Mouse (Mus musculus): ENCODE results near the gene Jmjd1c. TPM values are rescaled to one million over a fixed set of nuclear protein-coding genes. Genes with fewer than 3 reads are reported as not detected.

Gene Jmjd1c
- polyA plus RNA-seq, 1 experiment from 2014 or later: 61.4 TPM

DNA sequence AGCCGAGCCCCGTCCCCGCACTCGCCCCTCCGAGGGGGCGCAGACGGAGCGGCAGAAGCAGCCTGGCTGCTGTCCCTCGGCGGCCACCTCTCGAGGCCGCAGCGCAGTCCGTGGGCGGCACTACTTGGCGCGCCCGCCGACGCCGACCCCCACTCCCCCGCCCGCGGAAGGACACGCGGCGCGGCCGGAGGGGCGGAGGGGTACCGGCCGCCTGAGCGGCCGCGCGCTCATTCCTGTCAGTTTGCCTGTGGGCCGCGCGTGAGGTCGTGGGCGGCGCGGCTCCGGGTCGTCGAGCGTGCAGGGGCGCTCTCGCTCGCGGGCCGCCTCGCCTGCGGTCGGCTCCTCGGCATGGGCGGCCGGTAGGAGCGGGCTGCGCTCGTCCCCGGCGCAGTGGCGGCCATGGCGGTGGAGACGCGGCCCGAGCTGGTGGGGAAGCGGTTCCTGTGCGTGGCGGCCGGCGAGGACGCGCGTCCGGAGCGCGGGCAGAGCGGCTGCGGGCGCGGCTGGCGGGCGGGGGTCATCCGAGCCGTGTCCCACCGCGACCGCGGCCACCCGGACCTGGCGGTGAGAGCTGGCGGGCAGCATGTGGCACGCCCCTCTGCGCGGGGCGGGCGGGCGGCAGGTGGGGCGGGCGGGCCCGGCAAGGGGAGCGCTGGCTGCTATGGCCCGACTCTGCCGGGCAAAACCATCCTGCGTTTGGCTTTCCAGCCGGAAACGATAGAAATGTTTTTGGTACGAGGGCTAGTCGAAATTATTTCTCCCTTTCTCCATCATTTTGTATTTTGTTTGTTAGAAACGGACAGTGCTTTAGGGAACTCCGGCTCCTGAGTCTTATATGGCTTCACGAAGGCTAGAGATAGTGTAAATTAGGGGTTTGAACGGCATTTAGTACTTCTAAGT is 31.2 kb downstream of the Jmjd1c start:
- peak; percentile 32 for DNase-seq (ENCODE audit: low spot score)

DNA sequence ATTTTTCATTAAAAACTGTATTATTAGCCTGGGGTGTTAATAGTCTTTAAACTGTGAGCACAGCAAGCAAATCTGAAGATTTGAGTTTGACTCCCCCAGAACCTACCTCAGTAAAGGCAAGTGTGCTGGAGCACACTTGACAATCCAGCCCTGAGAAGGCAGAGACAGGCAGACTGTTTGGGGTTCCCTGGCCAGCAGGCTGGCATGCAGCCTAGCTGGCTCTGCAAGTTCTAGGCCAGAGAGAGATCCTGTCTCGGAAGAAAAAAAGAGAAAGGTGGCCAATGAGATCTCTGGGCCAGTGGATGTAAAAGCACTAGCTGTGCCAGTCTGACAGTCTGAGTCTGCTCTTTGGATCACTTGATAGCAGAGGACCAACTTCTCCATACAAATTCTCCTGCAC is 33.6 kb downstream of the Jmjd1c start:
- no peak for DNase-seq (ENCODE audit: low spot score)

DNA sequence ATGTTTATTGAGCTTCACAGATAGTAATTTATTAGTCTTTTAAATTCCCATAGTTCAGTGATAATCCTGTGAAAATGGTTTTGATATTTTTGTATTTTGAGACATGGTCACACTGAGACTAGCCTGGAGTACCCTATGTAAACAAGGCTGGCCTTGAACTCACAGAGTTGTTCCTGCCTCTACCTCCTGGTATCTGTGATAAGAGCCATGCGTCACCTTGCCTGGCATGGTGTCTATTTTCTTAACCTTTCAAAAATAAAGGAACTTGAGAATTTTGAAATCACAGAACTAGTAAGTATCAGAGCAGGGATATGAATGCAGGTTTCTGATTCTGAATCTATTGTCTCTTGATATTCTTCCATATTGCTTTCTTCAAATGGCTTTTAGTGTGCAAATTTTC is 35.8 kb downstream of the Jmjd1c start:
- no peak for DNase-seq (ENCODE audit: low spot score)

DNA sequence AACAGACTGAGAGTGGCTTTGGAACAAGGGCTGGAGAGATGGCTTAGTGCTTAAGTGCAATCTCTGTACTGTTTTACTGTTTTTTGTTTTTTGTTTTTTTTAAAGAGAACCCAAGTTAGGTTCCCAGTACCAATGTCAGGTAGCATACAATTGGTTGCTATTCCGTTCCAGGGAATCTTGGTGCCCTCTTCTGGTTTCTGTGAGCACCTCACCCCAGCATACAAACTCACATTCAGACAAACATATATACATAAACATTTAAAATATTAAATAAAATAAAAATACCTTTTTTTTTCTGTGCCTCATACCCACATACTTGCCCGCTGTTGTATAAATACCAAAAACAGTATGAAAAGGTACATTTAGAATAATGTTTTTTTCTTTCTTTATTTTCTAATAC is 38.4 kb downstream of the Jmjd1c start:
- no peak for DNase-seq (ENCODE audit: low spot score)

DNA sequence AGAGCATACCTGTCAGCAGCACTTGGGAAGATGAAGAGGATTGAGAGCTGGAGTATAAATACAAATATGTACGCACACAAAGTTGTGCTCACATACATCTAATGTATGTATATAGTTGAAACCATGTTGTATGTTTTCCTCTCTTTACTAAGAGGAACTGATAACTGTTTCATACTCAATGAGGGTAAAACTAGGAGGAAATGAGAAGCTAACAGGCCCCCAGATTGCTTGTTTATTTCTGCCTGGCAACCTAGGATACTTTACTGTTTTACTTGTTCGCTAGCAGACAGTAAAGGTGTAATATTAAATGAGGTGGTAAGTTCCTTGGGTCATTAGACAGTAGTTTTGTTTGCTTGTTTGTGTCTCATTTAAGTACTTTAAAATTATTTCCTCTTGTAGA is 41.5 kb downstream of the Jmjd1c start:
- DNase-seq (ENCODE audit: low spot score): no peak

DNA sequence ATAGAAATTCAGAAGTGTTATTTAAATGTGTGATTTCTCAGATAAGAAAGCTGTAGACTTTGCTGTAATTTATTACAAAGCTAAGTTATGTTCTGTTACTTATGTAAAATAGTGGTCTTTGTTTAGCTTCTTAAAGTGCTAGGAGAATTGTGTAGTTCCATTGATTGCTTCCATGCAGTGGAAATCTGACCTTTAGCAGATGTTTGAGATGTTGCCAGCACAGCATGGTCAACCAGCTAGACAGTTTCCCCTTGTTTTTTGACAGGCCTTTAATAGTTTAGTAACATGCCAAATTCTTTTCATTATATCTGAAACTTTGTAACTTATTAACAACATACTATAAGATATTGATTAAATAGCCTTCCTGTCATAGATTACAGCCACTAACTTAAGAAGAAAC is 47.7 kb downstream of the Jmjd1c start:
- no peak for DNase-seq (ENCODE audit: low spot score)

DNA sequence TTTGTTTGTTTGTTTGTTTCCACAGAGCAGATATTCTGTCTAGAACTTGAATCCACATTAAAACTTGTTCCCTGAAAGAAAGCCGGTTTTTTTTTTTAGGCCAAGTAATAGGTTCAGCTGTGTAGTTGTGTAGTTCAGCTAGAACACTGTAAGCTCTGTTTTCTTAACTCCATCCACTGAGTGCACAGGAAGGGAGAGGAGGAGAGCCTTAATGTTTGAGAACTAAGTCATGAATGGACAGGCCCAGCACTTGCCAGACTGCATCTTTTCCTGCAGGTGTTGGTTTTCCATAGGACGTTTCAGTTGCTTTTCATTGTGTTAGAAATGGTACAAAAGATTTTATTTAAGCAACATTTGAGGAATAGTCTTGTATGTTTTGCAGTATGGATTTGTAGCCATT is 48.3 kb downstream of the Jmjd1c start:
- DNase-seq (ENCODE audit: low spot score): no peak

DNA sequence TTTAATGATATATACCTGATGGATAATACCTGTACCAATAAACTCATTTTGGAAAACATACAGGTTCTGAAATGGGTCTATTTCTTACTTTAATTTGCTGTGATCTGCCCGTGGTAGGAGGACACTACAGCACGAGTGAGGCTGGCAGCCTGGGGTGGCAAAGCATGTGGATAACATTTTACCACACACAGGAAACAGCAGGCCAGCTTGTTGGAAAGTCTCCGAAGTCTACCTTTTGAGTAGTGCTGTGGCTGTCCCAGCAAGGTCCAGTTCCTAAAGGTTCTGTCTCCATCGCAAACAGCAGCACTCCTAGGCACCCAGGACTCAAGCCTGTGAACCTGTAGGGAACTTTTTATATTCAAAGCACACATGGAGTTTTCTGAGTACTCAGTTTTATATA is 49.7 kb downstream of the Jmjd1c start:
- DNase-seq (ENCODE audit: low spot score): no peak

DNA sequence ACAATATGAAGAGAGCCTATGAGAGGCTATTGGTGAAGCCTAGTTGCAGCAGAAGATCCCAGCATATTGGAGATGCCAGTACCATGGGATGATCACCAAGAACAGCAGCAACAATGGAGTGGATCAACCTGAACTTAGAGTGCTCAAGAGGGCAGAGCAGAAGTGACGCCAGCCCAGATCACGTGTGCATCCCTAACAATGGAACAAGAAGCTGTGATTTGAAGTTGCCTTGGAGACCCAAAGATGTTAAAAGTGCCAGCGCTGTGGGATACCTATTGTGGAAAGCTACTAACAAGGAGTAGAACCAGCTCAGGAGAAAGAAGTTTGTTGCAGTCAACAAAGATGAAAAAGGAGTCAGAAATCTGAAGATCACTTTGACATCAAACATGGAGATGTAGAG is 55.8 kb downstream of the Jmjd1c start:
- no peak for DNase-seq (ENCODE audit: low spot score)

DNA sequence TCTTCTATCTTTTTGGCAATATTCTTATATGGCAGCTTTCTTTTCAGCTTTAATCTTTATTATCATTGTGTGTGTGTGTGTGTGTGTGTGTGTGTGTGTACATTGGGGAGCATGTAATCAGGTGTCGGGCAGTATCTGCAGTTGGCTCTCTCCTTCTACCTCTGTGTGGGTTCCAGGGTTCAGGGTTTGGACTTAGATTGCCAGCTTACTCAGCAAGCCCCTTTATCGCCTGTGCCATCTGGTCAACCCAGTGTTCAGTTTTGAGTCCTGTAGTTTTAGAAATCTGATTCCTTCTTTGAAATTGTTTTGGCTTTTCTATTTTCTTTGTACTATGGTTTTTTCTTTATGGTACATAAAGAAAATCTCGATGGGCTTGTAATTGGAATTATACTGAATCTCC is 58.7 kb downstream of the Jmjd1c start:
- DNase-seq (ENCODE audit: low spot score): no peak

DNA sequence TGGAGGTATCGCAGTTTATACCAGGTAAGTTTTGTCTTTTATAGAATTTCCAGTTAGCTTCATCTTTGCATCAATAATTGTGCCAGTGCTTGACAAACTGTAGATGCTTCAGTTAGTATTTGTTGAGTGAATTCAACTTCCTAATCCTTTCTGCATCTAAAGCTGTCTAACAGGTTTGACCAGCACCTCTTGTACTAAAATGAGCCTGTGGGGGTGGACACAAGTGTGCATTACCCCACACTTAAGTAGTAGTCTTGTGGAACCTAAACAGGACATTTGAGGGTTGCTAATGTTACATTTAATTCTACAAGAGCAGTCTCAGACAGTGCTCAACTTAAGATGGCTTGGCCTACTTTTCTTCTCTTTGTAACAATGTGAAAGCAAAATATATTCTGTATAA is 78.1 kb downstream of the Jmjd1c start:
- no peak for DNase-seq (ENCODE audit: low spot score)

DNA sequence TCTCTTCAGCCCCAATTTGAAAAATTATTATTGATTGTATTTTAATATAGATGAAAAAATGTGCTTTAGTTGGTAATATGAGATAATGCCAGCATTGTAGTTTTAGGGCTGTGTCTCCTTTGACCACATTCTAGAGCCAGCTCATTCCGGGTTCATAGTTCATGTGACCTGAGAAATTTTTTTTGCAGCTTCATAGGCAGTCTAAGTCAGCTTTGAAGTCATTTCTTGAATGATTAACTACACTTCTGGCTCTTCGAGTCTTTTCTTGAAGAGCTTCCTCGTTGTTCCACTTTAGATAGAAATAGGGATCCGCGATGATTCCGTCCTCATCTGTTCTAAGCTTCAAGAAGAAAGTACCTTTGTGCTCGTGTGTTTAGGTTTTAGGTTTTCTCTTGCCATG is 80.1 kb downstream of the Jmjd1c start:
- DNase-seq (ENCODE audit: low spot score): no peak

DNA sequence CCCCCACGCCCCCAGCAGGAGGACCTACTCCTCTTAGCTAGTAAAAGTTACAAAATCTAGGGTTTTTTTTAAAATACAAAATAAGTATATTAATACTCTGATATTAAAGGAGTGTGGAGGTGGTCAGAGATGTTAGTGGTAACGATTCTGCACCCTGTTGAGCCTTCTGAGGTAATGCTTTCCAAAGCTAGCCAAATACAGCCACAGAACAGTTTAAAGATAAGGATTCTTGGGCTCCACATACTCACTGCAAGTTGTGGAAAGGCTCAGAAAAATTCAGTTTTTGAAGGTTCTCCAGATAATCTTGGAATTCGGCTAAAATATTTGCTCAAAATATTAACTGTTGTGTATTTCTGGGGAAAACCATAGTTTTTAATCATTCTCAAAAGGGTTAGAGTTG is 81.0 kb downstream of the Jmjd1c start:
- DNase-seq (ENCODE audit: low spot score): no peak

DNA sequence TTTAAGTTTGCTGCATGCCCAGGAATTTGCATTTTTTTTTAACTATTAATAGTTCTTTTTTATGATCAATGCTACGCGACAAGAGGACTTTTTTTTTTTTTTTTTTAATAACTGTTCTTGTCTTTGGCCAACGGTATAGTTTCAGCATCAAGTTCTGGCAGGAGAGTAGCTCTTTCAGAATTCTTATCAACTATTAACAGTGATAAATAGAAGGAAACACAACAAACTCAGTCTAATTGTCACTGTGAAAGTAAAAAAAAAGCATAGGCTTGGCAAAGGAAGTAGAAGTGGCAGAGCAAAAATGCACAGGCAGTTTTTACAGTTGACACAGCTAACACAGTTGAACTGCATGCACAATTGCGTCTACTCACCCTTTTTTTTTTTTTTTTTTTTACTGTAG is 81.5 kb downstream of the Jmjd1c start:
- no peak for DNase-seq (ENCODE audit: low spot score)

DNA sequence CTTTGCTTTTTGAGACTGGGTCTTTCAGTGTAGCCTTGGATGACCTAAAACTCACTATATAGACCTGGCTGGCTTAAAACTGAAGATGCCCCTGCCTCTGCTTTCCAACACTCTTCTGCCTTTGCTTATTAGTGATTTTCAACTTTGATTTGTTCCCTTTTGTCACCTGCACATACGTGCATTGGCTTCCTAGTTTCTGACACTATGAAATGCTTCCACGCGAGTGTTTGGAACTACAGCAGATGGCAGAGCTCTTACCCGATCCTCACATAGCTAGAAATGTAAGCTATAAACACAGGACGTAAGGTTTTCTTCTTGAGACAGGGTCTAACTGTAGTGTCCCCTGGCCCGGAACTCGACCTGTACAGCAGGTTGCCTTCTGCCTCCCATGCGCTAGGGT is 84.1 kb downstream of the Jmjd1c start:
- DNase-seq (ENCODE audit: low spot score): no peak

DNA sequence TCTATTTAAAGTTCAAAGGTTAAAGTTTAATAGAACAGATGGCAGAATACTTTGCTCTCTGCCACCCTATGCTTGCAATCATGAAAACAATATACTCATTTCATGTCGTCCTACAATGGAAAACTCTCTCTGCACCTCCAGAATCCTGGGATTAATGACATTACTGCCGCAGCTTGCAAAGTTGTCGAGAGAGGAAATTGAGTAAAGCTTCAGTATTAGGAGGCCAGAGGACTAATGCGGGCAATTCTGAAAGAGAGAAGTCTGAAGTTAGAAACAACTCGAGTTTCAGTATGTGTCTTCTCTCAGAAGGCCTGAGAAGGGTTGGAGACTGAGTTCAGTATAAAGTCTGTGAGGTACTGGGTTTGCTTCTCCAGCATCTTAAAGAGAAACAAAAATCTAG is 84.9 kb downstream of the Jmjd1c start:
- no peak for DNase-seq (ENCODE audit: low spot score)

DNA sequence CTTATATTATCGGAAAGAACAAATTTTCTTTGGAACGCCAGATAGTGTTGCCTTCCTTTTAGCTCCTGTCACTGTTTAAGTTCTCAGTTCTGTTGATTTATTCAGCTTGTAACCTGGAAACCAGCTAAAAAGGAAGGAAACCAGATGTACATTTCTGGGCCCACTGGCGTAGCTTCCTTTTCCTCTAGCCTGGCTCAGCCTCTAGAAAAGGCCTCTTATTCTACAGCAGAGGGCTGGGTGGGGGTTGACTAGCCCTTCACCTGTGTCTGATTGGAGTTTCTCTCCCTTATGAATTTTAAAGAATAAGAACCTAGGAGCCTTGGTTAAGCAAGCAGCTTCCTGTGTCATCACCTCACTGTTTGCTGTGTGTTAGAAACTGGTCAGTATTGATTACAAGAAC is 86.7 kb downstream of the Jmjd1c start:
- DNase-seq (ENCODE audit: low spot score): peak; percentile 60

DNA sequence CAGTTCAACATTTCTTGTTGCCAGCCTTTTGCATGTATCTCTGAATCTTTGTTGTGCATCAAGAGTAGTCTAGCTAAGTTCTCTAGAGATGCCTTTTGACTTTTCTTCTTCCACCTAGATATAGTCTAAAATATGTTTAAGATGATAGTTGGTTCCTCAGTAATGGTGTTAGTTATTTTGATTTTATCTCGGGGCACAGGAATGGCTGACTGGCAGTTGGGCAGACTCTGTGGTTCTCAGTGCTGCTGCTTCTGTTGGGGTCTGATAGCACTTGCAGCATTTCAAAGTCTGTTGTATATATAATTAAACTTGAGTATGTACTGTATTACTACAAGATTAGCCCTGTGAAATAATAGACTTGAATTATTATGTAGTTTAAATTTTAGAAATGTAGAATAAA is 87.2 kb downstream of the Jmjd1c start:
- DNase-seq (ENCODE audit: low spot score): no peak

DNA sequence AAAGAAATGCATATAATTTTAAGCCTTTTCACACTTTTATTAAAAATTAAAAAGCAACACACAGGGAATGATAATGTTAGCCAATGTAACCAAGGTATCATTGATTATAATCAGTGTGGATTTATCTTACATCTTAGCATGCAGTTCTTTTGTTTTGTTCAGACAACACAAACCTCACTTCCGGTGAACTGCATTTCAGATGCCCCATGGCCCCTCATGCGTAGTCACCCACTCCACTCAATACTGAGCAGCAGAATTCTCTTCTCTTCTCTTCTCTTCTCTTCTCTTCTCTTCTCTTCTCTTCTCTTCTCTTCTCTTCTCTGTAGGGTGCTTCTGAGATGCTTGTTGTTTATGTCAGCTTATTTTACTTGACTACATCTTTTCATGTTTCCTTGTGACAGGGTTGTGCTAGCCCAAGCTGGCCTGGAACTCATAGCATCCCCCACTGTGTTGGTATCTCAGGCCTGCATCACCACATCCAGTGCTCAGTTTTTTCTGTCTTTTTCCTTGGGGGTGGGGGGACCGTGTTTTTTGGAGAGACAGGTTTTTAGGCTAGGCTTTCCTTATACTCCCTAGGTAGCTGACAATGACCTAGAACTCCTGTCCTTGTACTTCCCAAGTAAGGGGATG is 88.6 kb downstream of the Jmjd1c start:
- no peak for DNase-seq (ENCODE audit: low spot score)

DNA sequence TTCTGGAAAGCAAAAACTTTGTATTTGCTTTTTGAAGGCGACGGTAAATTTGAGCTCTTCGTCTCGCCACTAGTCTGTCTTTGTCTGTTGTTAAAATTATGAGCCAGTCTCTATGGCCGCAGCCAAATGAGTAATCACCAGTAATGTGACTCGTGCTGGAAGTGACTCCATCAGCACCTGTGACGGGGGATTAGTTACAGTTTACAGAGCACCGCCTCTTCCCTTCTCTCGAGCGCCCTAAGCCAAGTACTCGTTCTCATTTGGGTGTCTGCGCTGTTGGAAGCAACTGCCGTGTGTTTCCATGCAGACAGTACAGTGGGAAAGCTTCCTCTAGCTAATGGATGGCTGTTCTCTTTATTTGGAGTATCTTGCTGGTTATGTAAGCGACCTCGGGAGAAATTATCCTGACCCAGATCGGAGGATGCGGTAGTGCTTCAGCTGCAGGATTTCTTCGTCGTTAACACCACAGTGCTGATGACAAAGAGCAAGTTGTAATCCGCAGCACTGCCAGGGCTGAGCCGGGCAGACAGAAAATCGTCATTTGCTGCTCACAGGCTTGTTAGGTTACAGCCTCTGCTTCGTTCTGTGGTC is 89.7 kb downstream of the Jmjd1c start:
- DNase-seq (ENCODE audit: low spot score): peak; percentile 90

DNA sequence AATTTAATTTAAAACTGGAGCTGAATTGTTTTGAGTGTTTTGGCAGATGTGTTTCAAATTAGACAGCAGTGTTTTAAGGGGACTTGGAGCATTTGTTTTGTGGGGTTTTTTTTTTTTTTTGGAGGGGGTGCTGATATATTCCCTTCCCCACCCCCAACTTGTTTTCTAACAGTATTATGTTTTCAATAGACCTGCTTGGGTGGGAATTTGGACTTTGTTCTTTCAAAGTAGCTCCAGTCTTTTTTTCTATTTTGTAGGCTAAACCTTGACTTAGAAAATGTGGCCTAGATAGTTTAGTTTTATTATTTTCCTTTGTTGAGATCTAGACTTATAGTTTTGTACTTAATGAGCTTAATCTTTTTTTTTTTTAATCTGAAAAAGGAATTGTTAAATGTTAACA is 90.6 kb downstream of the Jmjd1c start:
- no peak for DNase-seq (ENCODE audit: low spot score)

DNA sequence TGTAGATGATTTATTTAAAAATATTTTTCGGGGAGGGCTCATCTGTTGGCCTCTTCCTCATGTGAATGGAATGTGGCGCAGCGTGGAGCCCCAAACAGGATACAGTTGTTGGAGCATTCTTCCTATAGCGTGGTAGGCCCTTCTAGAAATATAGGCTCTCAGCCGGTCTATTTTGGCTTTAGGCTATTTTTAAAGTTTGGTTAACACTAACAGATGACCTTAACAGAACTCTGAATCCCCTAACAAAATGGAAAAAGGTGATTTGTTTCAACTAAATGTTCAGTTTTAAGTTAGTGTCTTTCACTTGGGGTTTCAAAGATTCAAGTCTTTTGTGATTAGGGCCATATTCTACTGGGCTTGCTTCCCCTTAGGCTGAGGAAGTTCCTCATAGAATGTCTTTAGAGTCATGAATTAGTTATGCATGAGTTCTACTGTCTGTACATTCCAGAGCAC is 91.1 kb downstream of the Jmjd1c start:
- peak; percentile 38 for DNase-seq (ENCODE audit: low spot score)

DNA sequence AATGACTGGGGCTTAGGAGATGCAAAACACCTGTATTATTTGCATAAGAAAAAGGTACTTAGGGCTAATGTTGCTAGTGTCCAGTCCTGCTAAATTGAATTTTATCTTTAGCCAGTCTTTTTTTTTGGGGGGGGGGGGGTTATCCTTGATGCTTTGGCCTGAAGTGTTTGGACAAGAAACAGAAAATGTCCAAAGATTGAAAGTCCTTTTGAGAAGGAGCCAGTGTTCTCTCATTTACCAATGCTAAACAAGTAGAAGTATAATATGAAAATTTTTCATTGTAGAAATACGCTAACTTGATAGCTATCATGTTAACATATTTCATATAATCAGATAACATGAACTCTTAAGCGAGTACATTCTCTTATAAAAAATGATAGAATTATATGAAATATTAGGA is 92.0 kb downstream of the Jmjd1c start:
- DNase-seq (ENCODE audit: low spot score): no peak

Measured in thymus, postnatal 0 days (tissue).